Mouse (Mus musculus): Measurements from ENCODE around the gene Cttn.

Gene Cttn

GRCm38 (mm10) chr7:144448186-144448585 lies 22.6 kb downstream of the Cttn start:
- no peak for DNase-seq

- no peak for DNase-seq
These were observed 23.7 kb downstream of the Cttn start for GRCm38 (mm10) chr7:144447146-144447545.

- DNase-seq = no peak
These were observed 26.0 kb downstream of the Cttn start for GRCm38 (mm10) chr7:144444788-144445187.

- DNase-seq = no peak
These were observed 28.8 kb downstream of the Cttn start for GRCm38 (mm10) chr7:144441976-144442375.

- DNase-seq = no peak
These were observed 29.3 kb downstream of the Cttn start for GRCm38 (mm10) chr7:144441466-144441865.

- no peak for DNase-seq
These were observed 32.0 kb downstream of the Cttn start for GRCm38 (mm10) chr7:144438811-144439210.

GRCm38 (mm10) chr7:144432920-144433319 lies 37.9 kb downstream of the Cttn start:
- no peak for DNase-seq

- no peak for DNase-seq
These were observed 43.3 kb downstream of the Cttn start for GRCm38 (mm10) chr7:144427460-144427859.

GRCm38 (mm10) chr7:144426594-144426993 lies 44.2 kb downstream of the Cttn start:
- DNase-seq = no peak

GRCm38 (mm10) chr7:144425953-144426352 lies 44.9 kb downstream of the Cttn start:
- peak; percentile 52 for DNase-seq

GRCm38 (mm10) chr7:144421478-144421877 lies 49.3 kb downstream of the Cttn start:
- DNase-seq = no peak

- no peak for DNase-seq
These were observed 50.3 kb downstream of the Cttn start for GRCm38 (mm10) chr7:144420552-144420951.

GRCm38 (mm10) chr7:144417644-144418343 lies 53.0 kb downstream of the Cttn start:
- peak; percentile 28 for DNase-seq

GRCm38 (mm10) chr7:144417234-144417633 lies 53.6 kb downstream of the Cttn start:
- no peak for DNase-seq

GRCm38 (mm10) chr7:144415795-144416194 lies 55.0 kb downstream of the Cttn start:
- no peak for DNase-seq

GRCm38 (mm10) chr7:144414632-144415031 lies 56.2 kb downstream of the Cttn start:
- no peak for DNase-seq

- DNase-seq = no peak
These were observed 58.6 kb downstream of the Cttn start for GRCm38 (mm10) chr7:144411967-144412906.

GRCm38 (mm10) chr7:144409682-144410081 lies 61.1 kb downstream of the Cttn start:
- no peak for DNase-seq

GRCm38 (mm10) chr7:144408464-144409000 lies 62.3 kb downstream of the Cttn start:
- DNase-seq = no peak

GRCm38 (mm10) chr7:144407675-144408074 lies 63.1 kb downstream of the Cttn start:
- no peak for DNase-seq

GRCm38 (mm10) chr7:144402492-144402891 lies 68.3 kb downstream of the Cttn start:
- no peak for DNase-seq

- DNase-seq = no peak
These were observed 79.1 kb downstream of the Cttn start for GRCm38 (mm10) chr7:144391727-144392126.

- no peak for DNase-seq
These were observed 80.1 kb downstream of the Cttn start for GRCm38 (mm10) chr7:144390676-144391075.

GRCm38 (mm10) chr7:144389704-144390103 lies 81.1 kb downstream of the Cttn start:
- DNase-seq = no peak
